Mouse (Mus musculus): Measurements from ENCODE around the gene 5730522E02Rik.

The 5730522E02Rik gene

DNA sequence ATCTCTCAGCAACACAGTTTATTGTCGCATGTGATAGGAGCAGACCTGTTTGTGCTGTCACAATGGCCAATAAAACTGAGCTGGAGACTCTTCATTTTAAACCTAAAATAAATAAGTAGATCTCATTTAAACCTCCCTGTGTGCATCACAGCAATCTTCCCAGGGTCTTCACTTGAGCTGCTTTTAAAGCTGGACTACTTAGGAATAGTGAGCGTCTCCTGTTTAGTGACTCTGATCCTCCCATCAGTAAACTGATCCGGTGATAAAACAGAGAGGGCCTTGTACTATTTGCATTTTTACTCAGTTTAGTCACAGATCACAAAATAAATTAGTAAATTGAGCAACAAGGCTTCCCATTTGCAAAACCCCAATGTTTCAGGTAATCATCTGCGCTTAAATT lies 206.5 kb downstream of the 5730522E02Rik start:
- no peak for DNase-seq (ENCODE audit: low read depth, low spot score)

DNA sequence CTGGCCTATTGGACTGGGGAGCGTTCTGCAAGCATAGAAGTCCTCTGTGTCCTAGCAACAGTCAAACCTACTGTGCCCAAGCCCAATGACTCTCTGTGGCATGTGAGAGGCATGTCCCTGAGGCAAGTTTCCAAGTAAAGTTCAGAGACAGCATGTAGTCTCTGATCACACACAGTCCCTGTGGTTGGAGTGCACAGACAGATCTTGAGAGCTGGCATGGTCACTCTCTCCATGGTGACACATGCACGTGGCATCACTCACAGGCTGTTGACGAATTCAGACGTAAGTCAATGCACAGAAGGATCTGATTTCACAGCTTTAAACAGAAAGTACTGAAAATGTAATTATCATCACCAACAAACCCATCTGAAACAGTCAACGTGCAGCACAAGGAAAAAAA lies 210.8 kb downstream of the 5730522E02Rik start:
- no peak for DNase-seq (ENCODE audit: low read depth, low spot score)

- DNase-seq (ENCODE audit: low read depth, low spot score) = no peak
Observed at GRCm38 (mm10) chr11:25997469-25997868, 213.1 kb downstream of the 5730522E02Rik start.

- no peak for DNase-seq (ENCODE audit: low read depth, low spot score)
Observed at GRCm38 (mm10) chr11:25994128-25994527, 216.4 kb downstream of the 5730522E02Rik start.

DNA sequence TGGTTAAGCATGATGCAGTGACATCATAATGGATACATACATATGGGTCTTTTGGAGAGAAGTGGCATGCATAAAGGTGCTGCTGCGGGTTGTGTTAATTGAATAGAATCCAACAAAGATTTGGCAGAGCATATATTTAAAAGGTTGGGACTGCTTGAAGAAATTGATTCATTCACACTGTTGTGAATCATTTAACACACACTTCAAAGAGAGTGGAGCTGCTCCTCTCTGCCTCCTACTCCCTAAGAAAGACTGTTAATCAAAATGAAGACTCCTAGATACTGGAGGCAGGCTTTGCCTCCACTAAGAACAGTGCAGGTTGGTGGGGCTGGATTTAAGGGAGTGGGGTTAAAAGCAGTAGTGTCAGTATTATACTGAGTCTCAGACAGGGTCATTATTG lies 218.3 kb downstream of the 5730522E02Rik start:
- no peak for DNase-seq (ENCODE audit: low read depth, low spot score)

- no peak for DNase-seq (ENCODE audit: low read depth, low spot score)
Observed at GRCm38 (mm10) chr11:25978736-25979276, 231.8 kb downstream of the 5730522E02Rik start.

DNA sequence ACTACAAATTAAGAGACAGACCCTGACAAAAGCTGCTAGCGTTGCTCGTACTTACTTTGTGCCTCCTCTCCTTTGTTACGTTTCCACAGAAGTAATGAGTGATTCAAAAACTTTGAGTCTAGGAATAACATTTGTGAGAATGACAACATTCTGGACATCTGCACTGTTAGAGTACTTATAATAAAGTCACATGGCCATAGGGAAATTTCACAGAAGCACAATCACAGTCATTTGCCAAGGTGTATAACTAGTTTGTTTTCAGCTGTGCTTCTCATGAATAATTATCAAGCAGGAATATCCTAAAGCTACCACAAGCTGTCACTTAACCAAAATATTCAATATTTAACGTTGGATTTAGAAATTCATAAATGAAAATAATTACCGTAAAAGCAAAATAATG lies 269.1 kb downstream of the 5730522E02Rik start:
- DNase-seq (ENCODE audit: low read depth, low spot score) = no peak

- no peak for DNase-seq (ENCODE audit: low read depth, low spot score)
Observed at GRCm38 (mm10) chr11:25940716-25941294, 269.8 kb downstream of the 5730522E02Rik start.

- DNase-seq (ENCODE audit: low read depth, low spot score) = no peak
Observed at GRCm38 (mm10) chr11:25926267-25926666, 284.3 kb downstream of the 5730522E02Rik start.

DNA sequence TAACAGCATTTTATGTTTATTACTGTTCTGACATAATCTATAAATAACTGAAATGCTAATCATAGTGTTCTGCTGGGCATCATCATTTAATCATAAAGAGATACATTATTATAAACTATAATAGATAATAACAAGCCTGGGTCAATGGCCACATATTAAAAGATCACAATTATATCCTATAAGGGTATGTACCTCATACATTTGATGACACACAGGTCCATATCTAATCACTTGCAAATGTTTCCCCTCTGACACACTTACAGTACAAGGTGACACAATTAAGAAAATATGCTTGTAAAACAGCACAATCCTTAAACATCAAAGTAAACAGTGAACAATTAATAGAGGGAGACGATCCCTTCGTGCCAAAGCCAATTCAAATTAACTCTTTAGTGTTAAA lies 308.2 kb downstream of the 5730522E02Rik start:
- DNase-seq (ENCODE audit: low read depth, low spot score) = no peak

- no peak for DNase-seq (ENCODE audit: low read depth, low spot score)
Observed at GRCm38 (mm10) chr11:25901666-25902065, 308.9 kb downstream of the 5730522E02Rik start.

- no peak for DNase-seq (ENCODE audit: low read depth, low spot score)
Observed at GRCm38 (mm10) chr11:25893906-25894305, 316.7 kb downstream of the 5730522E02Rik start.

DNA sequence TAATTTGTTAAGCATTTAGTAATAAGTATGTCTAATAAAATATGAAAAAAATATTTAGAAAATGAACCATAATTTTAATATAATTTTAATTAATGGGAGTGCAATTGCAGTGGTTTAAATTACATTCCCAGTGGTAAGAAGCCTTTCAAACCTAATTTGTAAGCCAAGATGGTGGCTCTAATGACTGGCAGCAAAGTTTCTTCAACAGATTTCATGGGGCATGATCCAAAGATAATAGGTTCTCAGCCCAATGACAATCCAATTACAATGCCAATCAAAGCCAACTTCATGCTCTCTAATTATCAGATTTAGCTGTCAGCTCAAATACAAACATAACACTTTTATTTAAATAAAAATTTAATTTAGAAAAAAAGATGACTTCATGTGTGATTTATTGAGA lies 337.6 kb downstream of the 5730522E02Rik start:
- DNase-seq (ENCODE audit: low read depth, low spot score) = no peak

DNA sequence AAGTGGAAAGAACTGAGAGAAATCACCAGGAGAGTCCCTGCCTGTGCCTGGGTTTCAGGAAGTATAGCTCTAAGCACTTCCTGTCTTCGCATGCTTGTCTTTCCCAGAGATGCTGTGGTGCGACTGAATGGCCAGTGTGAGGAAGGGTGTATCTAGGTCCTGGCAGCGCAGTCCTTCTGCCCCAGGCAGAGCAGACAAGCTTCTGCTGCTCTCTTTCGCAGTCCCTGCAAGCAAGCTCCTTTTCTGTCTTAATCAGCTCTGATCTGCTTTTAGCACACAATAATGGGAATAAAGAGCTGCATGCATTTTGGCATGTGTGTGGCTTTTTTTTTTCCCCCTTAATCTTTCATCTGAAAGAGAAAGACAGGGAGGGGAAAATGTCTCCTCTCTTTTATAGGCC lies 338.2 kb downstream of the 5730522E02Rik start:
- DNase-seq (ENCODE audit: low read depth, low spot score) = no peak

DNA sequence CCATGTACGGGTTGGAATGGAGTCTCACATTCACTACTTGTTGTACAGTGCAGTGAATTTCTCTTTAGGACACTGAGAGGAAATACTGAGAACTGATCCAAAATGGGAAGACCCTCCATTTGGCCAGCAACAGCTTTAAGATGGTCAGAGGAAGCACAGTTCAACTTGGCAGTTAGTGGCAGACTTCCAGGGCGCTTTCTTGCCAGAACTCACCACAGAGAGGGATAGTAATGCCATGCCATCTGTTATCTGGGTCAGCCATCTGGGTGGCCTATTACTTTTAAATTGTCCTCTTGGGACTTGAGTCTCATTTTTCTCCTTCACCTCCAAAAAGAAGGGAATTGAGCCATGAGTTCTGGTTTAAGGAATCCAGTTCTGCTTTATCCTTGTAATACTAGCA lies 344.3 kb downstream of the 5730522E02Rik start:
- DNase-seq (ENCODE audit: low read depth, low spot score) = no peak

- DNase-seq (ENCODE audit: low read depth, low spot score) = peak; percentile 56
Observed at GRCm38 (mm10) chr11:25862686-25863085, 347.9 kb downstream of the 5730522E02Rik start.

GRCm38 (mm10) chr11:25856629-25857568 lies 353.7 kb downstream of the 5730522E02Rik start:
- no peak for DNase-seq (ENCODE audit: low read depth, low spot score)

DNA sequence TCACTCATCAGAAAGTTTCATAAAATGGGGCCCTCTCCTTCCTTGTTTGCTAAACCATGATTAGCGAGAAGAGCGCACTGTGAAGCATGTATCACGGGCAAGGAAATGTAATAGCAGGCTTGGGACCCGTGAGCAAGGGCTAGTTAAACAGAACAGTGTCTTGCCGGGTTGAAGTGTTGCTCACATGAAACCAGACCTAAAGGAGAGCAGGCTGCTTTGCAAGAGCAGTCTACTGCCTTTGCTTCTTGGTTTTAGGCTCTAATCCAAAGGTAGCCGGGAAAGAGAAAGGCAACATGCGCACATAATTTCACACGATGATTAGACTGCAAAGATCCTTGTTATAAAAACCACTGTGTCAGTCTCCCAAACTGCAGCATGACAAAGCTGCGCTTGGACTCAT lies 354.8 kb downstream of the 5730522E02Rik start:
- no peak for DNase-seq (ENCODE audit: low read depth, low spot score)

GRCm38 (mm10) chr11:25854216-25854615 lies 356.3 kb downstream of the 5730522E02Rik start:
- DNase-seq (ENCODE audit: low read depth, low spot score) = no peak

DNA sequence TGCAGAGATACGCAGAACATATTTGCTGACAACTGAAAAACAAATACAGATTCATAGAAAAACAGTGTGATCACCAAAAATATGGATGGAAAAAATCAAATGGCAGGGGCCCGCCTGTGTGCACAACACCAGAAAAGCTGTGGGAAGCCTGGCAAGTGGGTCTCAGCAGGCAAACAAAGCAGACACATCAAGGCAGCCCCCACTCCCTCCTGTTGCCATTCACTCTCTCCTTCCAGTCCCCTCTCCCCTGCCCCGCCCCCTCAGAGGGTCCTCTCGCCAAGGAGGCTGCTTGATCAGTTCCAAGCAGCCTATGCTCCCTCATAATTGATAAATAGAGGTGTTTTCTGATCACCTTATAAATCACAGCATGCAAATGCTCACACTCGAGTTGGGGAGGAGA lies 357.5 kb downstream of the 5730522E02Rik start:
- no peak for DNase-seq (ENCODE audit: low read depth, low spot score)

DNA sequence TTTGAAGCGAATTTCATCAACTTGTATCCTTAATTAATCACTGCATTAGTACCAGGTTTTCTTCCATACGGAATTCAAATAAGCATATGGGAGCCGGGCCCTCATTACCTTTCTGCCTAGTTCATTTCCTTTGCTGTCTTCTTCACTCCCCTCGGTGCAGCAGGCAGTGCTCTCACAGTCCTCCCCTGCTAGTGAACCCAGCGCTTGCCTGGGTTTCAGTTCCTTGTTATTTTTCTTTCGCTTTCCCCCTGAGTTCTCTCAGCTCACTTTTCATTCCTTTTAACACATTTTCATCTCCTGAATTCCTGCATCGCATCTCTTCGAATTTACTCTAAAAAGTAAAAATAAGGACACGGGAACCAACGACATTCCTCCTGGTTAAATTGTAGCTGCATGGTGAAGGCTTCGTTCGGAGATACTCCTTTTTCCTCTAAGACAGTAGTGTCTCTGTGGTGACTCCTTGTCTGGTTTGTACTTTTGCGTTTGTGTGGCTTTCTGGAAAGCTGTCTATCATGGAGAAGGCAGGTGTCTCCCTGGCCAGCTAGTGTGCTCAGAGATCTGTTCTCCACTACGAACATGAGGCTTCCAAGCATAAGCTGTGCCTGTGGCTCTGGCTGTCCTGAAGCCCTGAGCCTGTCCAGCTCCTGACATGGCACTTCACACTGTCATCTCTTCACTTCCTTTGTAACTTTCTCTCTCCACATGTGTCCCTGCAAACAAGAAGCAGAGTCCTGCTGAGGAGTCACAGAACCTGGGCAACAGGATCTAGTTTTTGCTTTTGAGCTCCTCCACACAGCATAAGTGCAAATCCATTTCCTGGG lies 361.5 kb downstream of the 5730522E02Rik start:
- no peak for DNase-seq (ENCODE audit: low read depth, low spot score)

GRCm38 (mm10) chr11:25838451-25838850 lies 372.1 kb downstream of the 5730522E02Rik start:
- no peak for DNase-seq (ENCODE audit: low read depth, low spot score)
